Mouse (Mus musculus): Measurements from ENCODE around the gene Nacc2.

The Nacc2 gene

DNA sequence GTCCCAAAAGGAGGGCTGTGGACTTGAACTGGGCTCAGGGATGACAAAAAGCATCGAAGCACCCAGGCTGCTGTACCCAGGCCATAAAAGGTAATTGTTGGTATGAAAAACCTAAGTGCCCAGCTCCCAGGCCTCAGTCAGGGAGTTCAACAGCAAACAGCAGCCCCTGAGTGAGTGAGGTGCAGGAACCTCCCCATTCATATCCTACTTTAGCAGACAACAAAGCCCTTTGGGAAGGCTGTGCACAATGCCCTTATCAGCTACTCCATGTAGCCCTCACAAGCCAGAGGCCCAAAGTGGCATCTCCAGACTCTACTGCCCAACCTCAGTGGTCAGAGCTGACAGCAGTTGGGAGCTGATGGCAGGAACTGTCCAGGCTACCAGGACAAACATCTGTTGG lies 23.2 kb downstream of the Nacc2 start:
- no peak for DNase-seq (ENCODE audit: low spot score)

DNA sequence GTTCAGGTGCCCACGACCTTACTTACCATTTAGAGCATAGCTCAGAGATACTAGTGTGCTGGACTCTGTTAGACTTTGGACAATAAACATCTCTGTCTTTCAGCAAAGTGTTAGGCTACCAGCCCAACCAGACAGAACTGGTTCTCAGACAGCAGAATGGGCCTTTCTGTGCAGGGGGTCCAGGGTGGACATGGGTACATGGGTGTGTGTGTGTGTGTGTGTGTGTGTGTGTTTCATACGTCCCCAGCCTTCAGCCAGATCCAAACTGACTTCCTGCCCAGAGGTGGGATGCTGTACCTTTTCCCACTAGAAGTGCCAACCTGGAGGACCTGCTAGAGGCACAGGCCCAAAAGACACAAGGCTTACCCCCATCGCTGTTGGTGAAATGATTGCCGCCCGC lies 23.8 kb downstream of the Nacc2 start:
- DNase-seq (ENCODE audit: low spot score): no peak

DNA sequence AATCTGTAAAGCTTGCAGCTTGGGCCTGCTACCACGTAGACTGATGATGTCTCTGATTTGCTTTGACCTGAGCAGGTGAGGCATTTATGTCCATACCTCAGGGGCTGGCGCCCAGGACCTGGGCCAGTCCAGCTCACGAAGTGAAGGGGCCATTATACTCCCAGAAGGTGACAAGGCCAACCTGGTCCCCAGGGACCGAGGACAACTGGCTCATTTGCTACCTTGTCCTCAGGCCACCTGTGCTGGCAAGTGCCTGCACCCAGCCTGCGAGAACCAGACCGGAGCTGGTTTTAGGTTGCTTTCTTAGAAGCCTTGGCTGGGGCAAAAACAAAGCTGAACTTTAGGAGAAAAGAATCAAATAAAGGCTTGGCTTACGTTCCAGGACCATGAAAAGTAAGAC lies 29.1 kb downstream of the Nacc2 start:
- no peak for DNase-seq (ENCODE audit: low spot score)

DNA sequence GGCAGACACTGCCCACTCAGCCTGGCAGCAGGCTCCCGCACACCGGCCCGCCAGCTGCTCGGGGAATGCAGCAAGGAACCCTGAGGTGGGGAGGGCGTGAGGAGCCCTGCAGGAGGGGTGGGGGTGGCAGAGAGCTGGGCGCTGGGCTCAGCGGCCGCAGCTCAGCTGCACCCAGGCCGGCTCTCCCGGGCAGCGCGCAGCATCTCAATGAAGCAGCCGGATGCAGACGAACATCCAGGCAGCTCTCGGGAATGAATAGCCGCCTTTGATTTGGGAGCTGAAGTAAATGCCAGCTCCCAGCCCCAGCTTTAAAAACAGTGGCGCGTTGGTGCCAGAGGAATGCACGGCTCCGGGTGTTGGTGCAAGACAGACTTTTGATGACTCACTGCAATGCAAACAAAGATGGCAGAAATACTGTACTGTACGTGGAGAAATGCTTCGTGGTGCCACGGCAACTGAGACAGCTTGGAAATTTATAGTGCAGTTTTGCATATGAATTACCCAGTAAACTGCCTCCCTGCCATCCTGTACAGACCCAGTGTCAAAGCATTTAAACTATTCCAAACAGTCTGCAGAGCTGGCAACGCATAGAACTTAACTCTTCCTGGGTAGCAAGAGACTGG lies 31.1 kb downstream of the Nacc2 start:
- DNase-seq (ENCODE audit: low spot score): peak; percentile 10

DNA sequence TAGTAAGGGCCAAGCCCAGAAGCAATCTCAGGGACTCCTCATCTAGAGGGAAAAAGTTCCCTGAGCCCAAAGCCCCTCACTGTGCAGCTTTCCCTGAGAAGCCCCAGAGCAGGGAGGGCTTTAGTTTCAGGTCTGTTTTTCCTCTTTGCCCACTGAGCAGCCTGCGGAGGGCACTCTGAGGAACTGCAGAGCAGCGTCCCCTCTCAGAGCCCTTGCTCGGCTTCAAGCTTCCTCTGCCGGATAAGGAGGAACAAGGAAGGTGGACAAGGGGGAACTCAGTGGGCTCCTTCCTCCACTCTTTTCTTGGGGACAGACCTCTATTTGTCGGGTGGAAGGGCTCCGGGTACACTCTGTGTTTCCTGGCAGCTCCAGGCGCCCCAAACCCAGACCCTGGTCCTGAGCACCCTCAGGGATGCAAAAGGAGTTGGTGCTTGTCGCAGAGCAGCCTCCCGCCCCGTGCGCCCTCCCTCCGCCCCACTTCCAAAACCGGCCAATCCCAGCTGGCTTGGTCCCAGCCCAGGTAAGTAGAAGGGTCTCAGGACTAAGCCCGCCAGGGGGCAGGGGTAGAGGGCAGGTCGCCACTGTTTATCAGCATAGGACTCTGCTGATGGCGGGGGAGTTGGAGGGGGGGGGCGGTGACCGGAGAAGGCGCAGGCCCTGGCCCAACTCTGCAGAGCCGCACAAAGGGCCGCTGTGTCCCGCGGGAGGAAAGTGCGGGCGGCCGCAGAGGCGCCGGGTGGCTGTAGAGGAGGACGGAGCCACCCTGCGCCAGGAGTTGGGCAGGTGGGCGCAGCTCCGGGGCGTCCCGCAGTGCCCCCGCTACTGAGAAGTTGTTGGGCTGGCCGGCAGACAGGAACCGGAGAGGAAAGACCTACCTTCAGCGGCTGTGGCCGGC lies 31.9 kb downstream of the Nacc2 start:
- DNase-seq (ENCODE audit: low spot score): no peak

DNA sequence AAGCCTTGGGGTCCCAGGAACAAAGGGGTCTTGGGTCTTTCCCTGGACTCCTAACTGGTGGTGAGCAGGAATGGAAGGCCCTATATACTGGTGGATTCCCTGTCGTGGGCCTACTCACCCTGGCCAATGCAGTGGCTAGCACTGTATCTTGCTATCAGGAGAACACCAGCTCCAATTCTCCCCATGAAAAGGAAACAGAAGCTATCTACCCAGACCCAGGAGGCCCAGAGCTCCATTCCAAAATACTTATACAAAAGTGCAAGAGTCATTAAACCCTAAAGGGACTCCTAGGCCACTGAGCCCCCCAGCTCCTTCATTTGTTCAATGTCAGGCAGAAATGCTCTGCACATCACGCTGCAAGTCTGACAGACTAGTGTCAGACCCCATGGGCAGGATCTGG lies 34.0 kb downstream of the Nacc2 start:
- no peak for DNase-seq (ENCODE audit: low spot score)

DNA sequence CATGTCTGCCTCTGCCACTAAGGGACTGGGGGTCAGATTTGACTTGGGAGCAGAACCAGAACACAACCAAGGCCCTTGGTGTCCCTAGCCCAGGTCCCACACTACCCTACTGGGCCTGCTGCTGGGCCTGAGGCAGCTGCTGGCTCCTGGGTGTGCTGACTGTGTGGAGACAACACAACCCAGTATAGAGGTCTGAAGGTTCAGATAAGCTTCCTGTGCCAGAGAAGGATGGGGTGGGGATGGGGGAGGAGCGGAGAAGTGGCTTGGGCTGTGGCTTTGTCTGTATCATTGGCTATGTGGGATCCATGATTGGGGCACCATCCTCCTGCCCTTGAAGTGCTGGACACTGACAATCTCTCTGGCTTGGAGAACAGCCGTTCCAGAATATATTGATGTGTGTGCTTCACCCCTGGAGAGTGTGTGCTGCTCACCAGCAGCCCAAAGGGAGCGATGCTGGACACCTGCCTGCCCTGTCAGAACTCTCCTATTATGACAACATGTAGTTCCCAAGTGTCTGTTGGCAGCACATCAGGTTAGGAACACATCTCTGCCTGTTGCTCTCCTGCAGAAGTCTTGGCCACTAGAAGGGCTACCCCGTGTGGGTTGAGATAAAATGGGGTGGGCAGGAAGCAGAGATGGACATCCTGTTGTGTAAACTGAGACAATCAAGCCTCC lies 36.0 kb downstream of the Nacc2 start:
- no peak for DNase-seq (ENCODE audit: low spot score)

DNA sequence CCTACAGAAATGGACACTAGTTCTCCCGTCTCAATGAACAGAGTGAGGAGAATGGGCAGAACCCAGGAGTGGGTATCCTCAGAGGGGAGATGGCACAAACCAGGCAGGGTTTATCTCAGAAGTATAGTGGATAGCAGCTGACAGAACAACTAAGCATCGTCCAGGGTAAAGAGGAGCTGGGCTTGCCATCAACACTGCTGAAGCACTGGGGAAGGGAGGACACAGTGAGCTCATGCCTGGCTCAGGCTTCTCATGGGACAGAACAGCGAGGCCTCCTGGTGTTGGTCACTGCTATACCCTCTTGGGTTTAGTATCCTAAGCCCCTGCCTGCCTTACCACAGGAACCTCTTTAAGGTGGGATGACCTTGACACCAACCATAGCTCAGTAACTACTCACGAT lies 36.5 kb downstream of the Nacc2 start:
- DNase-seq (ENCODE audit: low spot score): no peak

DNA sequence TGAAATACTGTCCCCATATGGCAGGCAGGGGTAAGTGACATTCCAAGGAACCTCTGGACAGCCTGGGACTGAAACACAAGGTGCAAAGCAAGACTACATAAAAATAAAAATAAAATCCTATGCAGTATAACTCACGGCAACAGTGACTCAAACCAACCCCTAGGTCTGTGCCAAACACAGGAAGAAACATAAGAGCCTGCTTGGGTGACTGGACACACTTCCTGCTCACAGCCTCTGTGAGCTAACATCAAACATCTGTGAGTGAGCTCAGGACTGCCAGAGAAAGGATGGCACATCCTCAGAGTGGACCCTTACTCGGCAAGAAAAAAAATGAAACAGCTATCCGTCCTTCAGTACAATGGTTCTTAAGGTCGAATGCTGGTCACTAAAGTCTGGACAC lies 40.1 kb downstream of the Nacc2 start:
- DNase-seq (ENCODE audit: low spot score): no peak

DNA sequence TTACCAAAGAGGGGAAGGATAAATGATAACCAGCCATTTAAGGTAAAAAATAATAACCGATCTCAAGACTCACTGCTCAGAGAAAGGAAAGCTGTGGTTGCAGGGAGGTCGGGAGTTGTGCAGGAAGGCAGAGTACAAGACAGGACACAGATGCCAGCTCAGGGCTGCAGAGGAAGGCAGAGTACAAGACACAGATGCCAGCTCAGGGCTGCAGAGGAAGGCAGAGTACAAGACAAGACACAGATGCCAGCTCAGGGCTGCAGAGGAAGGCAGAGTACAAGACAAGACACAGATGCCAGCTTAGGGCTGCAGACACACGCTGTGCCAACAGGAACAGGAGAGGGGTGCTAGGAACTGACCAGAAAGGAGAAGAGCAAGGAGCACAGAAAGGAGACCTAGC lies 42.2 kb downstream of the Nacc2 start:
- DNase-seq (ENCODE audit: low spot score): no peak

DNA sequence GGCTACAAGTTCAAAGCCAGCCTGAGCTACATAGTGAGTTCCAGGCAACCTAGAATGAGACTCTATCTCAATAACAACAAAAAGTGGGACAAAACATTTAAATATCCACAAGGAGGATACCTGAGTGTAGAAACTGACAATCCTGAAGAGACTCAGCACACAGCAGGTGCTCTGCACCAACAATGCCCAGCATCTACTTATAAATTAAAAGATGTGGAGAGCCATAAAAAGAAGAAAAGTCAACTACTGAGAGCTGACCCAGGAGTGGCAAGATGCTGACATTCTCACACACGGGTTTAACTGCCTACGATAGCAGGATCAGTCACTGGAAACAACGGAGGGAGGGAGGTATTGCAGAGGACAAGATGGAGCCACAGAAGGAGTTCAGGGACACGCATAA lies 43.6 kb downstream of the Nacc2 start:
- DNase-seq (ENCODE audit: low spot score): no peak

DNA sequence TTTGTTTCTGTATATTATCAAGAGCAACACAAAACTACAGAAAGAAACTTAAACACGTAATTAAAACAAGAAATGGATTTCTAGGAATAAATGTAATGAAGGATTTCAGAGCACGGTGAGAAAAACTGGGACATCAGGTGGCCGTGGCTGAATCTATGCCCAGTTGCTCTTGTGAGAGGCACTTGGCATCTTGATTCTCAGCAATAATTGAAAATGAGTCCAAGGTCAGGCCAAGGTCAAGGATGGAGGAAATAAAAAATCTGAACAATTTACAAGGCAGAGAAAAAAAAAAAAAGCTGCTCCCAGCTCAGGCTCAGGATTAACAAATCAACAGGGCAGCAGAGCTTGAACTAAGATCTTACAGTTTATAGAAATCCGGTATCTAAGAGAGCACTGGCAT lies 46.0 kb downstream of the Nacc2 start:
- no peak for DNase-seq (ENCODE audit: low spot score)

DNA sequence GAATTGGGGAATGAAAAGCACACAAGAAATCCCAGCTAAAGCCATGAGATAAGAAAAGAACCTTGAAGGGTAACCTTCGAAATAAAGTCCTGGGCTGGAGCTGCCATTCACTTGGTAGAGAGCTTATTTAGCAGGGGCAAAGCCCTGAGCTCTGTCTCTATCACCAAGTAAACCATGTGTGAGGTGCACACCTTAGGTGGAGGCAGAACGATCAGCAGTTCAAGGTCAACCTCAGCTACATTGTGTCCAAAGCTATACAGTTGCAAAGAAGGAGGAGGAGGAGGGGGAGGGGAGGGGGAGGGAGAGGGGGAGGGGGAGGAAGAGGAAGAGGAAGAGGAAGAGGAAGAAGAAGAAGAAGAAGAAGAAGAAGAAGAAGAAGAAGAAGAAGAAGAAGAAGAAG lies 46.9 kb downstream of the Nacc2 start:
- no peak for DNase-seq (ENCODE audit: low spot score)

DNA sequence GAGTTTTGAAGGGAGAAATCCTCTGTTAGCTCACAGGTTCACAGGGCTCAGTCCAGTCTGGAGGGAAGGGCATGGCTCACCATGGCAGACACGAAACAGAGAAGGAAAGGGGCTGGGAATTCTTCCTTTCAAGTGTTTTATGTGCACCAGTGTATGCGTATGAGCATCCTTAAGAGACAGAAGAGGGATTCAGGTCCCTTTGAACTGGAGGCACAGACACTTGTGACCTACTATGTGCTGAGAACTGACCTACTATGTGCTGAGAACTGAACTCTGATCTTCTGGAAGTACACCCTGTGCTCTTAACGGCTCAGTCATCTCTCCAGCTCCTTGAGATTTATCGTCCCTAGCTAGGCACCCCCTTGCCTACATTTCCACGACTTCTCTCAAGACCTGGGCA lies 48.5 kb downstream of the Nacc2 start:
- DNase-seq (ENCODE audit: low spot score): no peak

DNA sequence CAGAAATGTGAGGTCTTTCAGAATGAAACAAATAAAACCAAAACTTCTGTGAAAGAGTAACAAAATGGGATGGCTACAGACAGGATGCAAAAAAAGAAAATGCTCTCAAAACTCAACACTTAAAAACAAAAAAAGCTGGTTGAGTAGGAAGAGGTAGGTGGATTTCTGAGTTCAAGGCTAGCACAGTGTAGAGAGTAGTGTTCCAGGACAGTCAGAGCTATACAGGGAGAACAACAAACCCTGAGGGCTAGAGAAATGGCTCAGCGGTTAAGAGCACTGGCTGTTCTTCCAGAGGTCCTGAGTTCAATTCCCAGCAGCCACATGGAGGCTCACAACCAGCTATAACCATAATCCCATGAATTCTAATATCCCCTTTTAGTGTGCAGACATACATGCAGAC lies 54.4 kb downstream of the Nacc2 start:
- DNase-seq (ENCODE audit: low spot score): no peak

DNA sequence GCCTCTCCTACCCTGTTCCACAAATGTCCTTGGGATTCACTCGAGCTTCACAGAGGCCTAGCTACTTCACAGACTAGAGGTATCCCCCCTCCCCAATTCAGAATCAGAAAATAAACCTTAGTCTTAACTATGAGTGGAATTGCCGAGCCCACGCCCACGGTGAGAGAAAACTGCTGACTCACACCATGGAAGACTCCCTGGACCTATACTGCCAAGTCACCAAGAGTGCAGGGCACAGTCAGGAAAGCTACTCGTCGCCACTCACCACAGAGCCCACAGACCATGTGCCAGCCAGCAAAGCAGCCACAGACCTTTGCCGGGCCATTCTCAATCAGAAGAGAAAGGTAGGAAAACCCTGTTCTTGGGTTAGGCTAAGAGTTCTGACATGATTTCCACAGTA lies 54.8 kb downstream of the Nacc2 start:
- DNase-seq (ENCODE audit: low spot score): peak; percentile 25

DNA sequence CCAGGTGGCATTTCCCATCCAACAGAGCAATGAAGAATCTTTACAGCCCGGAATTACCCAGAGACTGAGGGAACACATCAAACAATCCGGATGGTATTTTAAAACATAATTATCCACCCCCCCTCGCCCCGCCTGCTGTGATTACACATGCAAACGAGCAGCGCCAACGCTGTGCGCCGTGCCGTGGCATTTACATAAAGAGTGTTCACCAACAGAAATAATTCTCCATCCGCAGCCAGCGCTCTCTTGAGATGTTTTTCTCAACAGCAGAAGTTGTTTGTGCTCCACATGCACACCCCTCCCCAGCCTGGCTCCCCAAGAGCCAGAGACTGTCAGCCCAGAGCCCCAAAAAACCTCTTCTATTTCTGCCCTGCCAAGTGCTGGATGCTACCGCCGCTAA lies 56.5 kb downstream of the Nacc2 start:
- DNase-seq (ENCODE audit: low spot score): no peak

DNA sequence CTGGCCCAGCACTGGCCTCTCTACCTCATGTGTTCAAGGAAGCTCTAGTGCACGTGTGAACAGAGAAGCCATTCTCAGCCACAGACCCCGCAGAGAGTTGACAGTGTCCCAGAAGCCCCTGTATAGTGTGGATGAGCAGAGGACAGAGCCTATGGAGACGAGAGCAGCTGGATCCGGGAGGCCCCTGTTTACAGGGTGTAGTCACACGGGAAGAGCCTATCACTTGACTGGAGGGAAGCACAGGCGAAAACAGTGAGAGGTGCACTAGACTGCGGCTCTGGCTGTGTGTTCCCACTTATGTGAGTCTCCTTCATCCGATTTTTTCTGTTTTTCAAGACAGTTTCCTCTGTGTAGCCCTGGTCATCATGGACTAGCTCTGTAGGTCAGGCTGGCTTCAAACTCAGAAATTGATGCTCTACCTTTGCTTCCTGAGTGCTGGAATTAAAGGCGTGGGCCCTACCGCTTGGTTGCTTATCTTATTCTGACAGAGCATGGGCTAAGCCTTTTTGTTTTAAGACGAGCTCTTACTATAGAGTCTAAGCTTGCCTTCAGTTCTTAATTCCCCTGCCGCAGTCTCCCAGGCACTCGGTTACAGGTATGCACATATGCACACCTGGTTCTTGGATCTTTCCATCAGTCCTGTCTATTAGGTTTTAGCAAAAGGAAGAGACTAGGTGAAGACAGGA lies 60.1 kb downstream of the Nacc2 start:
- DNase-seq (ENCODE audit: low spot score): no peak

DNA sequence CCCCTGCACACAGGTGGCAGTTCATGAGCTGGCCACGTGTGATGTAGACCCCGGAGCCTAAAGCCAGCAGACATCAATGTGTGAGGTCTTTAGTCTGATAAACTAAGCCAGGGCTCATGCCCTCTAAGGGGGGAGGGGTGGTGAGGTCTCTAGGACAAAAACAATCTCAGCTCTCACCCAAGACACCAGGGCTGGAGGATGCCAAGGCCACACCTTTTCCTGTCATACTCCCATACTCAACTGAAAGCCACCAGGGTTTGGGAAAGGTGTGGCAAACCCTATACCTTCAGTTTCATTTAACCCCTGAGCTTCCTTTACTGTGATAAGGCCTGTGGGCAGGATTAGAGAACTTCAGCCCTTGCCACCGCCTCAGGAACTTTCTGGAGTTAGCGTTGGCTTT lies 60.8 kb downstream of the Nacc2 start:
- DNase-seq (ENCODE audit: low spot score): no peak

DNA sequence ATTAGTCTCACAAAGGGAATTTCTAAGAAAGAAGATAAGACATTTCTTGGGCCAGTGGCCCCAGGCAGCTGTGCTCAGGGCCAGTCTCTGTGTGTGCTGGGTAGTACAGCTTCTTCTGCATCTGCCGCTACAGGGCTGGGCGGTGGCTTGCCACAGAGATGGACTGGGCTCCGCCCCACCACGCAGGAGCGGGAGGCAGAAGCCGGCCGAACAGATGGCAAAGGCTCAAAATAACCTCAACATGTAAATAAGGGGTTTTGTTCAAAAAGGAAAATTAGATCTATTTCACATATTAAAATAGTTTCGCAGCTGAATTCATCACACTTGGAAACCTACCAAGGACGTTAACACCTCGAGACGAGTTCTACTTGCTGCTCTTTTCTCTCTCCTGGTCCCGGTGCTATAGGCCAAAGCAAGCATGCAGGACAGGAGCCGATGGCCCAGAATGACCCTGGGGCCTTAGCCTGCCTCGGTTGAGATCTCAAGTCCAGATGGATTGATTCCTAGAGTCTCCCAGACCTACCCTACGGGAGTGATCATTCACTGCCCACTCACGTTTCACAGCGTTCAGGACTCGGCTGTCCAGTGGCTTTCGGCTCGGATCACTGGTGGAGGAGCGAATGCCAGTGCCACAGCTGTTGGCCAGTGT lies 61.9 kb downstream of the Nacc2 start:
- DNase-seq (ENCODE audit: low spot score): no peak

DNA sequence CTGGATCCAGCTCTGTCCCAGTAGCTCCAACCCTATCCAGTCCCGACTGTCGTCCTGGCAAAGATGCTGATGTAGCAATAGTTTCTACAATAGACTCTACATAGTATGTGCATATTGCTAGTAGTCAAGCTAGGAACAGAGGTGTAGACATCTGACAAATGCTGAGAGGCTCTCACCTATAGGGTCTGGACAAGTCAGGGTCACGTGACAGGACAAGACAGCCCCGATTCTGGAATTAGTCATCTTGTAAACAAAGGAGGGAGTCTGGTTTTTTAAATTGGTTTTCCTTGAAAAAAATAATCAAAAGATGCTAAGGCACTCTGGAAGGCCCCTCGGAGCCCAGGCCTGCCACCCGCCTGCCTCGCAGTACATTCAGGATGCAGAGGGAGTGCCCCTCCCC lies 66.0 kb downstream of the Nacc2 start:
- no peak for DNase-seq (ENCODE audit: low spot score)

DNA sequence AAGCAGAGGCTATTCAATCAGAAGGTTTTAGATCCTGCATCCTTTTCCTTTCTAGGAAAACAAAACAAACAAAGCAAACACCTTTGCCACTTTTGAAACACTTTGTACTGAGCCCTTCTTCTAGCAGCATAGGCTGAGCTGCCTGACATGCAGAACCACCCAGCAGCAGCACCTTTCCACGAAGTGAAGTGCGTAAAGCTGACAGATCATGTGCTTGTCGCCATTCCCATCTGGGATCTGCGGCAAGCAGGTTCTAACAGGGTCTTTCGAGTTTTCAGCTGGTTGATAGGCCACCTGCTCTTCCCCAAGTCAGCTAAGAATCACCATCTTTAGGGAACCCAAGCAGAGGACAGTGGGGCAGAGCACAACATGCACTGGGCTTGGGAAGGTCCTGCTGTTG lies 66.8 kb downstream of the Nacc2 start:
- DNase-seq (ENCODE audit: low spot score): no peak
